Mouse (Mus musculus): ENCODE measurements at regions not wholly inside any gene's neighbourhood (a gene's known extent, or its start where the extent isn't known, plus 50 kb on each side); places are given as distances from the start of the nearest gene placed in this dataset.

GRCm38 (mm10) chr19:21214253-21214652 is 57.8 kb upstream of the Zfand5 start:
- no peak for DNase-seq (ENCODE audit: low spot score in 2 of 2)

GRCm38 (mm10) chr19:21193461-21193860 is 78.6 kb upstream of the Zfand5 start:
- no peak for DNase-seq (ENCODE audit: low spot score in 2 of 2)

GRCm38 (mm10) chr19:21192576-21192975 is 79.5 kb upstream of the Zfand5 start:
- no peak for DNase-seq (ENCODE audit: low spot score in 2 of 2)

DNA sequence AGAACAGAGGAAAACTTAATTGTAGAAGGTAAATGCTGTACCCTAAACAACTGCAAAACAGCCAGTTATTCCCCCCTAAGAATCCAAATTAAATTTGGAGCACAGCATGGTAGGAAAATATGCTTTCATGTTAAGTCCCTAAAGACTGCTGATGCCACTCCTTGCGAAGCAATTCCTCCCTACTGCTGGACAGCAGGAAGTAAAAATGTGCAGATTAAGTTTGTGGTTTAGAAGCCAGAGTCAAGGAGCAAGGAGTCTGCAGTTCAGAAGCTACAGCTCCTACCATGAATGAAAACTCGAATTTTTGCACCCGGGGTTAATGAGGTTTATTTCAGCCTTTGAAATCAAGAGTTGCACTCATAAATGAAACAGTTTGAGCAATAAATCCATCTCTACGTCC is 82.9 kb upstream of the Zfand5 start:
- DNase-seq (ENCODE audit: low spot score in 2 of 2): no peak

- DNase-seq (ENCODE audit: low spot score in 2 of 2): no peak
These were observed 85.4 kb upstream of the Zfand5 start for GRCm38 (mm10) chr19:21186656-21187055.

DNA sequence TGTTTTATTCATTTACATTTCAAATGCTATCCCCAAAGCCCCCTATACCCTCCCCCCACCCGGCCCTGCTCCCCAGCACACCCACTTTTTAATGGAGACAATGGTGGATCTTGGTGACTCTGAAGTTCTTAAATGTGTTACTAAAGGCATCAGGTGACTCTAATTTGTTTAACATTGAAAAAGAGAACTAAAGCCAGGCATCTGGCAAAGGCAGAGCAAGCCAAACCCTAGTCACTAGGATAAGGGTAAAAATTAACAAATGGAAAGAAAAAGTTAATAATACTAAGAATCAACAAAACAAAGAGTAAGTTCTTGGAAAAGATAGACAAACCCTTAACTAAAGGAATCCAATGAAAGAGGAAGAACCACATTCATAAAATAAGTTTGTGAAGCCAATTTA is 86.1 kb upstream of the Zfand5 start:
- DNase-seq (ENCODE audit: low spot score in 2 of 2): no peak

- no peak for DNase-seq (ENCODE audit: low spot score in 2 of 2)
These were observed 89.0 kb upstream of the Zfand5 start for GRCm38 (mm10) chr19:21183028-21183427.

GRCm38 (mm10) chr19:21179886-21180285 is 92.2 kb upstream of the Zfand5 start:
- no peak for DNase-seq (ENCODE audit: low spot score in 2 of 2)

DNA sequence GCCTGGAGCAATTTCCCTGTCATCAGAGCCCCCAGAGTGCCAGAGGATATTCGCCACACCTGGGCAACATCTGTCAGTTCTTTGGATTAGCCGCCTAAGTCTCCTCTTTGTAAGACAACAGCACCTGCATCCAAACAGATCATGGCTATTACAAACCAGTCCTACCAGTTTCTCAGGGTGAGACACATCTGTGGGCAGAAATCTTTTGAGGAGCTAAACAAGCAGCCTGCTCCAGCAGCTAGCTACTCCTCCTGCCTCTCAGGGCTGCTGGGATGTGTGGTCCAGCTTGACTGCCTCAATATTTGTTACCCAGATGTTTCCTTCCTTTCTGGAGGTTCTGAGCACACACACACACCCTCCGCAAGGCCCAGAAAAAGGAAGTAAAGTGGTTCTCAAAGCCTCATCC is 96.6 kb upstream of the Zfand5 start:
- DNase-seq (ENCODE audit: low spot score in 2 of 2): no peak

DNA sequence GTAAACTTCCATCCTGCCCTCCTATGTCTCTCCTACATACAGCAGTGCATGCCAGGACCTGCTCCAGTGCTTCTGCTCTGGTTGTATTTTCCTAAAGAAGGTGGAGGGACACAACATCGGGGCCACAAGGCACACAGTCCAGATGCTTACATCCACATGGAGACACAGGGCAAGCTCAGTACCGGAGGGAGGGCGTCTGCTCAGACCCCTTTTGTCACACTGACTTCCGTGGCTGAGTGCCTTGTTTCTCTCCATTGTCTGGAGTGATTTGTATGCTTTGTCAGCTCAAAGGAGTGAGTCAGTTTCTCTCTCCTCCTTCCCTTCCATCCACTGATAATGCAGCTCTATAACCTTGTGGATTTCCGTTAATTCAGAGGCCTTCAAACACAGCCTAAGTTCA is 97.4 kb upstream of the Zfand5 start:
- no peak for DNase-seq (ENCODE audit: low spot score in 2 of 2)

DNA sequence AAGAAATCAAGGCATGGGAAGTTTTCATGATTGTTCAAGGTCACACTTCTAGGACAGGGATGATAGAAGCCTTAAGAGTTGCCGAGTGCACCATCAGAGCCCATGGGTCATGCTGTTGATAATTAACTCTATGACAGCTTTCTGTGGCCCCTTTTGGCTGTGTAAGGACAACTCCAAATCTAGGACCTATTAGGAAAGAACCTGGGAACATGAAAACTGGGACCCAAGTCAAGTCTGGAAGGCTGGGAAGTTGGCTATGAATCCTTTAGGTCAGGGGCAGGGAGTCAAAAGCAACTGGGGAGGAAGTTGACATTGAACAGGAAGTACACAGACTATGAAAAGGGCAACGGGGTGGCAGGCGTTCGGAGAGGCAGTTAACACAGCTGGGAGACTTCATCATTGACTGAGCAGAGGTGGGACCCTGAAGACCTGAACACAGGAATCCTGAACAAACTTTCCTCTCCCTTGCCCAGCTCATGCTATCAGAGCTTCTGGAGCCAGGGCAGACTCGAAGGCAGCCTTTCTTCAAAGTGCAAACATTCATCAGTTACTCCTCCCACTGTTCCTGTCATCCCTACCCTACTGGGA is 98.1 kb upstream of the Zfand5 start:
- DNase-seq (ENCODE audit: low spot score in 2 of 2): no peak

DNA sequence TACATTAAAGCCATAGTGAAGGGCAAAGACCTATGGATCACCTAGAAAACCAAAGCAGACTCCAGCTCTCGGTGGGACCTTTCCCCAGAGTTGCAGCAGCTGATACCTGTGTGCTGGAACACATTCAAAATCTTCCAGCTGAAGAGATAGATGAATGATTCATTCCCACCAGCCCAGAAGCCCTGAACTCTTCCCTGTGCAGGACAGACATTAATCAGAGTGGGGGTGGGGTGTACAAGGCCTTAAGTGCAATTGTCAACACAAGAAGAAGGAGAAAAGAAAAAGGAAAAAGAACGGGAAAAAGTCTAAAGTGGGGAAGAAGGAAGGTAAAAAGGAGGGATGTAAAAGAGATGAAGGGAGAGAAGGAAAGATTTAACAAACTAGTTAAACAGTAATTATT is 100.9 kb upstream of the Zfand5 start:
- no peak for DNase-seq (ENCODE audit: low spot score in 2 of 2)

DNA sequence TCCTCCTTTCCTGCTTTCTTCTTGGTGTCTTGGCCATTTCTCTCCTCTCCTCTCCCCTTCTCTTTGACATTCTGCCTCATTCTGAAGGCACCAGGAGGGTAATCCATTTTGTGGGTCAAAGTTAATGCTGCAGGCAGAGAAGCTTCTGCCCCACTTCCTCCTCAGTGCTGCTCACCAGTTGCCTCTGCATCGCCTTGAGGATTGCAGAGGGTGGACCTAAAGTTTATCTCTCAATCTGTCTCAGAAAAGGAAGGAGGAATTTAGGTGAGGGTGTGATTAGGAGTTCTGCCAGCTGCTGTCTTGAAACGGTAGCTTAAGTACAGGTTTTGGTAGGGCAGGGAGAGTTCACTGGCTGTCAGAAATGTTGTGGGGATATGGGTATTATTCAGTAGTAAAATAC is 101.3 kb upstream of the Zfand5 start:
- no peak for DNase-seq (ENCODE audit: low spot score in 2 of 2)

GRCm38 (mm10) chr19:21166939-21167338 is 105.1 kb upstream of the Zfand5 start:
- DNase-seq (ENCODE audit: low spot score in 2 of 2): no peak

DNA sequence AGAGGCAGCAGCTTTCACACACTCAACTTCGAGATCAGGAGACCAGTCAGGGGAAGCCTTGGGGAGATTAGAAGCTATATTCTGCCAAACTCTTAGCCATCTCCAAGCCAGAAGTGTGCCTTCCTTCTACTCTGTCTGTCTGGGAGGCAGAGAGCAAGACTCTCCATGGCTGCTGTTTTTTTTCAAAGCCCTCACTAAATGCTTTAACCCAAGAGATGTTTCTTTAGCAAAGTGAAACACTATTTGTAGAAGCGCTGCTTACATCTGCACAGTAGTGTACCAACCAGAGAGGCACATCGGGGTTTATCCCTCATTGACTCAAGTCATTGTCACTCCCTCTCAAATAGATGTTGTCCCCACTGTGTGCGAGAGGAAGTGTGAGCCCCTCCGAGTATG is 105.6 kb upstream of the Zfand5 start:
- DNase-seq (ENCODE audit: low spot score in 2 of 2): no peak

GRCm38 (mm10) chr19:21165763-21166464 is 106.2 kb upstream of the Zfand5 start:
- DNase-seq (ENCODE audit: low spot score in 2 of 2): no peak

- no peak for DNase-seq (ENCODE audit: low spot score in 2 of 2)
These were observed 108.1 kb upstream of the Zfand5 start for GRCm38 (mm10) chr19:21163978-21164377.

GRCm38 (mm10) chr19:21160946-21161345 is 111.1 kb upstream of the Zfand5 start:
- no peak for DNase-seq (ENCODE audit: low spot score in 2 of 2)

- no peak for DNase-seq (ENCODE audit: low spot score in 2 of 2)
These were observed 112.6 kb upstream of the Zfand5 start for GRCm38 (mm10) chr19:21159189-21160137.

- DNase-seq (ENCODE audit: low spot score in 2 of 2): no peak
These were observed 117.9 kb upstream of the Zfand5 start for GRCm38 (mm10) chr19:21154162-21154561.

DNA sequence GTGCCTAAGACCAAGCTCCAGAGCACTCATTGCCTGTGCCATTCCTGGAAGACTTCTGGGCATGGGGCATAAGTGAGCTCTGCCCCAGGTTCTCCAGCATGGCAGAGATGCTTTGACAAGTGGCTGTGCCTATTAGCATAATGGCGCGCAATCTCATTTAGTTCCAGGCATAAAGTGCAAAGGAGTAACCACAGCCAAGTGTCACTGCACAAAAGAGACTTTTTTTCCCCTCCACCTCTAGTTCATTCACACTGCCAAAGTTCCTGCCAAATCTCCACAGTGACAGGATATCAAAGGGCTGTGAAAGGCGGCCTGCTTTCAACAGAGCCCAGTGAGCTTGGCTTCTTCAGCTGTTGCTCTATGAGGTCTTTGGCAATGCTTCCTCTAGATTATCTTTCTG is 120.1 kb upstream of the Zfand5 start:
- DNase-seq (ENCODE audit: low spot score in 2 of 2): peak; percentile 8 to 34

- DNase-seq (ENCODE audit: low spot score in 2 of 2): no peak
These were observed 121.2 kb upstream of the Zfand5 start for GRCm38 (mm10) chr19:21150849-21151248.

All from layer of hippocampus, adult 18-20 months (tissue).